Mouse (Mus musculus) brain, embryonic 18.5 days (tissue): Measurements from ENCODE around the gene Dock6.

Experiments used
- DNase-seq: peaks from one replicate; pipeline ENCODE4 v3.0.0-alpha.2; 2012; ENCODE audit warnings: low read depth, low spot score

Gene Dock6

DNA sequence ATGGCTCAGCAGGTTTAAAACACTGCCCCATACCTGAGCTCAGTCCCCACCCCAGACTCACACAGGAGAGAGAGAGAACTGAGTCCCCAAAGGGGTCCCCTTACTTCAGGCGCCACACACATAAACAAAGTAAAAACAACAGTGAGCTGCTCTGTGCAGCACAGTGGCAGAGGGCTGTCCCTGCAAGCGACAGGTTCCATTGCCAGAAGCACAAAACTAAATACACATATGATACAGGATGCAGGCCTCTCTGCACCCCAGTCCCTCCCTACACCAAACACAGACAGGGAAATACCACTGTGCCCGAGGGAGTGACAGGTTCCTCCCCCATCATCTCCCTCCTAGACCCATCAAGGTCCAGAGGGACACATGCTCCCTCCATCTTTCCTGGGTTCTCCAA is 5.0 kb downstream of the Dock6 start:
- DNase-seq: no peak

DNA sequence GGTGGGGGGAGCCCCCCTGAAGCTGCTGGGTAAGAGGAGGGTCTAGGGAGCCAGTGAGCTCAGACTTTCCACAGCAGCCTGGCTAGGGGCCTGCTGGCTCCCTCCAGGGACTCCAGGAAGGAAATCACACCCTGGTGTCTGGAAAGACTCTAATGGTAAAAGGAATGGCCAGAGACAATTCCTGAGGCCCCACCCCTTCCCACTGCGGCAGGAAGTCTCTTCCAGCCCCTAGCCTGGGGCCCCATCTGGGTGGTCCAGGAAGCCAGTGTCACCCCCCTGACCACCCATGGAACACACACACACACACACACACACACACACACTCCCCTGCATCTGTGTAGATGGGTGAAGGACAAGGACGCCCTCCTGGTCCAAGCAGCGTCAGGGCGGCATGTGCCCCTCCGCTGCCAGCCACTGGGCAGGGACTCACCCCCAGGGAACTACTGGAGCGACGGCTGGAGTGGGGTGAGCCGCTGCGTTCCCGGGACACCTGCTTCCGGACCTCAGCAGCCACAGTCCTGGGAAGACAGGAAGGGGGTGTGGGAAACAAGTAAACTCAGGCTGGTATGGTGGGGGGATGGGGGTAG is 5.6 kb downstream of the Dock6 start:
- no peak for DNase-seq

- no peak for DNase-seq
Measured at GRCm38 (mm10) chr9:21845381-21846080, 6.9 kb downstream of the Dock6 start.

DNA sequence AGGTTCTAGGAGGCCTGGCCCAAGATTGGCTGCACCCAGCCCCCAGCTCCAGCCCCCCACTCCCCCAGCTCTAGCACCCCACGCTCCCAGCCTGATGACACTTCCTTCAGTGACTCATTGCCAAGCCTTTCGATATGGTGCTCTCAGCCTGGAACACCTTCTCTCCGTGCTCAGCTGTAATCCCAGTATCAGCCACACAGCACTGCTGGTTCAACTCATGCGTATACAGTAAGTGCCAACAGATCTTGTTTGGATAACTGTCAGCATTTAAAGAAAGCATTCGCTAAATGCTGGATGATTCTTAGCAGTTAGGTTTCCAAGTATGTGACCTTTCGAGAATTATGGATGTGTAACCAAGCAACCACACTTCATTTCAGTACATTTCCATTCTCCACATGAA is 9.3 kb downstream of the Dock6 start:
- no peak for DNase-seq

DNA sequence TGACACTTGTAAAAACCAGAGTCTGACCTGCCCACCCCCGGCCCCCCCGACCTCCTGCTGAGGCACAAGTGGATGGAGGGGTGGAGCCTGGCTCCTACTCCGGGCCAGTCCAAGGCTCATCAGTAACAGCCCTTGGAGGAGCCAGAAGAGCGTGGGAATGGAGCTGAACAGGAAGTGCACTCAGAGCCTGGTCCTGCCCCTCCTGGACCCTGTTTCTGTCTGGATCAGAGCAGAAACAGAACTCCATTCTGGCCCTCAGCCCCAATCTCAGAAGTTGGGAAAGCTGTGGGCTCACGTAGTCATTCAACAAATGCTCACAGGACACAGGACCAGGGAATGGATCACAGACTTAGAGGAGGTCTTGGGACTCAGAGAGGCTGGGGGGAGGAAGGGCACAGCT is 10.0 kb downstream of the Dock6 start:
- no peak for DNase-seq

DNA sequence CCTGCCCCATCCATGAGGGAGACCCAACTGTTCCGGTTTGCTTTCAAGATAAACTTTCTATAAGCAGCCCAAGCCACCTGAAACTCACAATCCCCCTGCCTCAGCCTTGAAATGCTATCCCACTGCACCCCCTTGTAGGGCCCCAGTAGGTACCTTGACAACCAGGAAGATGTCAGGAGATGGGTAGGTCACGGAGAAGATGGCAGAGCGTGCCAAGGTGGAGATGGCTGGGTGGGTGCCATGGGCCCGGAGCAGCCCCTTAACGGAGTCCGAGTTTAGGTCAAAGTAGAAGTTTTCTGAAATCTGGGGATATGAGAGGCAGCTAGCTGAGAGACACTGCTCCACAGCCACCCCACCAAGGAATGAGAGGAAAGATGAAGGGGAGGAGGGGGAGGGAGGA is 11.1 kb downstream of the Dock6 start:
- no peak for DNase-seq

- no peak for DNase-seq
Measured at GRCm38 (mm10) chr9:21840115-21840787, 12.2 kb downstream of the Dock6 start.

DNA sequence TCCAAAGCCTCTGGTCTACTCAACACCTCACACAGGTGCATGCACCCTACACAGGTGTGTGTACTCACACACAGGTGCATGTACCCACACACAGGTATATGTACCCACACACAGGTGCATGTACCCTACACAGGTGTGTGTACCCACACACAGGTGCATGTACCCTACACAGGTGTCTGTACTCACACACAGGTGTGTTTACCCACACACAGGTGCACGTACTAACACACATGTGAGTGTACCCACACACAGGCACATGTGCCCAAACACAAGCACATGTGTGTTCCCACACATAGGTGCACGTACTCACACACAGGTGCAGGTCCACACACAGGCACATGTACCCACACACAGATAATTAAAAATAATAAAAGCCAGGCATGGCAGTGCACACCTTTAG is 14.7 kb downstream of the Dock6 start:
- no peak for DNase-seq

DNA sequence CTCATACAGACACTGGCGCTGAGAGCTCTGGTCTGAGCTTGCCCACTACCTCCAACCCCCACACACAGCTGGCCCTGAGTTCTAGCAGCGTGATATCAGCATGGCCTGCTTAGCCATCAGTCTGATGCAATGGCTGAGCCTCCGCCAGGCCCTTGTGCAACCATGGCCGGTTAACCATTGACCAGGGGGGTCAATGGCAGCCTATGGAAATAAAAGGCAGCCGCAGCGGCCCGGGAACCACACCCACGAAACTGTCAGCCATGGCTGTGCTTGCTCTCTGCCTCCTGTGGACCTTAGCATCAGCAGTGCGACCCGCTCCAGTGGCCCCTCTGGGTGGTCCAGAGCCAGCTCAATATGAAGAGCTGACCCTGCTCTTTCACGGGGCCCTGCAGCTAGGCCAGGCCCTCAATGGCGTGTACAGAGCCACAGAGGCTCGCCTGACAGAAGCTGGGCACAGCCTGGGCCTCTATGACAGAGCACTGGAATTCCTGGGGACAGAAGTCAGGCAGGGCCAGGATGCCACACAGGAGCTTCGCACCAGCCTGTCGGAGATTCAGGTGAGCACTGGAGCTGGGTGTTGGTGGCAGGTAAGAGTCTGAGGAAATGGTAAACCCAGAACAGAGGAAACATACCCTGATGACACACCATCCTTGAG is 17.1 kb downstream of the Dock6 start, which contains the start of gene Angptl8:
Gene Angptl8 (plus strand): TSS at position 253 of the 655 bp plus-strand sequence.
- DNase-seq: no peak

- DNase-seq: no peak
Measured at GRCm38 (mm10) chr9:21831558-21832240, 20.7 kb downstream of the Dock6 start.

GRCm38 (mm10) chr9:21830936-21831335 is 21.5 kb downstream of the Dock6 start:
- no peak for DNase-seq

DNA sequence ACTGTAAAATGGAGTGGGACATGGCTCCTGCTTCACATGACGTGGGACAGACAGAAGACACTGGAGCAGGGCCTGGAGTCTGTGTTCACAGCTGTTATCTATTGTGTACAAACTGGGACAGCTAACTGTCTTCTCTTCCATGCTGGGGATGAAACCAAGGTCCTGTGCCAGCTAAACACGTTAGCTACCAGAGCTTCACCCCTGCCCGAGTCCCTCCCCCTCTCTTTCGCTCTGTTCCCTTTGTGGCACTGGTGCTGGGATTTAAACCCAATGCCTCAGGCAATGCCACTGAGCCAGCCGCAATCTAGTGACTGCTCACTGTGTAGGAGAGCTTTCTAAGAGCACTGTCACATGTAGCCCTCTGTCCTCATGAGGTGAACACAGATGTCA is 22.0 kb downstream of the Dock6 start:
- DNase-seq: no peak

GRCm38 (mm10) chr9:21829834-21830460 is 22.5 kb downstream of the Dock6 start:
- no peak for DNase-seq

DNA sequence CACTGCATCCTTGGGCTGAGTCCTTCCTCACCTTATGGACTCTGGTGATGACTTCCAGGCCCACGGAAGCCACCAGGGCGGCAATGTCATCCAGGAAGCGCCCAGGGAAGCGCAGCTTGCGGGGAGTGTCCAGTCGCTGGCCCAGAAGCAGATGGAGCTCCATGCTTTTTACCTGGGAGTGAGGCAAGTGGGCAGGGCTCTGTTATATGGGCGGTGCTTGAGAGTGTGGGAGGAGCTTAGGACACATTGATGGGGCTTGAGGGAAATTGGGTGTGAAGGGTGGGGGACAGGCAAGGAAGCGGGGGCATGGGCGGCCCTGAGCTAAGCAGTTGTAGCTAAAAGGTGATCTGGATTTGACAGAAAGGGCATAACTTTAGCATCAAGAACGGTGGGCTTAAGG is 28.1 kb downstream of the Dock6 start:
- no peak for DNase-seq

DNA sequence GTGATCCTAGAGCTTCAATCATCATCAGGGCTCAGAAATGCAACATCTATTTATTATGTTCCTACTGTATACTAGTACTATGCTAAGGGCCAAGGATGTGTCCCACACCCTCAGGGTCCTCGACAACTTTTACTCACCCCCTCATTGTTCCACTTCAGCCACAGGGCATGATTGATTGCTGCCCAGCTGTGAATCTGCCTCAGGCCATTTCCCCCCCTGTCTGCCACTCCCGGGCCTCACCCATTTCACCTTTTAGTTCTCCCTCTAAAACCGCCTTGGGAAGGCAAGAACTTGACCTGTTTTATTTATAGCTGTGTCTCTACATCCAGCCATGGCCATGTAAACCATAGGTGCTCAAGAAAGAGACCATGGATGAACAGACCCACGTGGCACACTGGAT is 28.5 kb downstream of the Dock6 start:
- DNase-seq: no peak

DNA sequence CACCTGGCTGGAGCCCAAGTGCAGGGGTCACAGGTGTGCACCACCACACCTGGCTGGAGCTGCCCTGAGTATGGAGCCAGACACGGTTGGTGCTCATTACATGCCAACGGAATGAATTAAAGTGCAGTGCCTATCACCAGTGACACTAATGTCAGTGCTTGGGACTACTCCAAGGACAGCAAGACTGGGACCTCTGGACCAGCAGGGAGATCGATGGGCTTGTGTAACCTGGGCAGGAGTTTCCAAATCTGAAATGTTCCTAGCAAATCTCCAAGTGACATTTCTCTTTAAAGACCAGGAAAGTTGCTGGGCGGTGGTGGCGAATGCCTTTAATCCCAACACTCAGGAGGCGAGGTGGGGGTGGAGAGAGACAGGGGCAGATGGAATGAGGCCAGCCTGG is 29.7 kb downstream of the Dock6 start:
- DNase-seq: no peak

- no peak for DNase-seq
Measured at GRCm38 (mm10) chr9:21820183-21820582, 32.3 kb downstream of the Dock6 start.

DNA sequence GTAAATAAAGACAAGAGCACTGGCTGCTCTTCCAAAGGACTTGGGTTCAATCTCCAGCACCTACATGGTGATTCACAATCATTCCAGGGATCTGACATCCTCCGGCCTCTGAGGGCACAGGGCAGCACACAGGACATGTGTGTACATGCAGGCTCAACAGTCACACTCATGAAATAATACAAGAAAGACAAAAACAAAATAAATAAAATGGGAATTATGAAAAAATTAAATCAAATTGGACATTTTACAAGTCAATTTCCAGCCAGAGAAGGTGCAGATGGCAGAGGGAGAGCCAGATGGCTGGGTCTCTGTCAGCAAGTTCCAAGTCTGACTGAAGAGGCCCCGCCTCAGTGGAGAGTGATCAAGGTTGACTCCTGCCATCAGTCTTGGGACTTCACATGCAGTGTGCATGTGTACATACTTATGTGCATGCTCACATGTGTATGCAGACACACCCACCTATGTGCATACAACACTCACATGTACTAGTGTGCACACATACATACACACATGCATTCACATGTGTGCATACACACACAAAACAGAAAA is 33.2 kb downstream of the Dock6 start:
- peak; percentile 30 for DNase-seq

- DNase-seq: no peak
Measured at GRCm38 (mm10) chr9:21818561-21818960, 33.9 kb downstream of the Dock6 start.

GRCm38 (mm10) chr9:21818125-21818524 is 34.3 kb downstream of the Dock6 start:
- no peak for DNase-seq

DNA sequence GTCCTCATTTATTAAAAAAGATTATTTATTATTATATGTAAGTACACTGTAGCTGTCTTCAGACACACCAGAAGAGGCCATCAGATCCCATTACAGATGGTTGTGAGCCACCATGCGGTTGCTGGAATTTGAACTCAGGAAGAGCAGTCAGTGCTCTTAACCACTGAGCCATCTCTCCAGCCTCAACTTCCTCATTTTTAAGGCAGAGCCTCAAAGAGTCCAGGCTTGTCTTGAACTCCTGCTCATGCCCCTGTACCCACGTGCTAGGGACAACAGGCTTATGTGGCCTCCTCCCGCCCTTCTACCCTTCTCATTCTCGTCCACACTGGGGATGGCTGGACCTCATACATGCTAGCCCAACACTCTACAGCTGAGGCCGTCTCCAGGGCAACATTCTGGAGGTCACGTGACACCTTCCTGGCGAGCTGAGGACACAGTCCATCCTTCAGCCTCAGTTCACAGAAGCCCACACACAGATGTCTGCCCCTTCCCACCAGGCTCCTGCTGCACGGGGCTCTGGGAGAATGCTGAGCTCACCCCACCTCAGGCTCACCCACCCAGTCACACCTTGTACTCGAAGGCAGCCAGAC is 35.6 kb downstream of the Dock6 start:
- no peak for DNase-seq
